Mouse (Mus musculus) megakaryocyte, embryonic 14.5 days (primary cell): Measurements from ENCODE around the gene Fam19a5. TPM values are rescaled to one million over a fixed set of nuclear protein-coding genes. Genes with fewer than 3 reads are reported as not detected.

Source experiments
- H3K27me3 ChIP-seq: replicated peaks from 2 replicates; pipeline ENCODE3; 2012; ENCODE audit warnings: inconsistent platforms
- H3K36me3 ChIP-seq: replicated peaks from 2 replicates; pipeline ENCODE3; 2012; ENCODE audit warnings: low read length, inconsistent platforms, mixed read lengths
- H3K4me1 ChIP-seq: 2 replicates; pipeline ENCODE4 v1.6.1; 2012; ENCODE audit warnings: inconsistent platforms
- H3K4me3 ChIP-seq: replicated peaks from 2 replicates; pipeline ENCODE3; 2012; ENCODE audit warnings: moderate library complexity, mild to moderate bottlenecking, inconsistent platforms
- H3K9me3 ChIP-seq: 2 replicates; pipeline ENCODE4 v1.6.1; 2012; ENCODE audit warnings: inconsistent platforms
- FLI1 ChIP-seq: IDR thresholded peaks from 2 replicates; pipeline ENCODE4 v1.6.1; 2012; ENCODE audit warnings: low read length, inconsistent platforms, mixed read lengths
- GATA1 ChIP-seq: IDR thresholded peaks from 3 replicates; pipeline ENCODE4 v1.6.1; 2012; ENCODE audit warnings: mixed read lengths, low read length, inconsistent platforms, borderline replicate concordance
- polyA plus RNA-seq: library from polyadenylated mRNA; stranded (reverse); fragments of >175 nt; gene quantifications from 2 replicates; pipeline ENCODE4 v1.2.3, GENCODE M21; 2012; ENCODE audit warnings: low replicate concordance; ENCODE audit not compliant: insufficient read depth

Fam19a5 gene
- polyA plus RNA-seq, 1 experiment, result 0.08 TPM

- H3K36me3 ChIP-seq, result no peaks in the 10 kb centered on the region
- H3K27me3 ChIP-seq, result no peaks in the 10 kb centered on the region
- H3K4me3 ChIP-seq, result no peak overlapping the region
- no peaks in the 10 kb centered on the region for H3K4me1 ChIP-seq
- TF ChIP-seq FLI1 (no peak), GATA1 (no peak)
- H3K9me3 ChIP-seq, result peaks cover 55% of the 10 kb centered on the region
Measured at GRCm38 (mm10) chr15:87796571-87796970, 252.5 kb downstream of the Fam19a5 start.
